28 mouse cellular contexts compared by ENCODE assay signal in the genomic region with DNA sequence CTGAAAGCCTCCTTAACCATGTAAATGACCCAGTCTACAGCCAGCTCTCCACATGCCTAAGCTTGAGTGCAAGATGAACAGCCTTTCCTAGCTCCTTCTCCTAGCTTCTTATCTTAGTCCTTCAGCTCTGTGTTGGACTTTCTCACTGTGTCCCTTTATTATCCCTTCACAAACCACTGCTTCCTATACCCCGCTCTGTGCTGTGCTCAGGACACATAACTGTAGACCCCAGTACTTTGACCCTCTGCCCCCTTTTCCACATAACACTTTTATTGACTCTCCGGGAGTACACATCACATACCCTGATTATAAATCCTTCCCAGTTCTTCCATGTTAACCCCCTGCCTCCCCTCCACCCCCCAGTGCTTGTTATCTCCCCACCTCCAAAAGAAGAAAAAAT. TPM values are rescaled to one million over a fixed set of nuclear protein-coding genes. Genes with fewer than 3 reads are reported as not detected.
"Had no signal": no experiment of that assay in that cellular context is flagged by ENCODE, and none has a peak within 500 bp of the region (broad histone marks: within the 10 kb centered on the region; RNA-seq: fewer than 3 reads in every experiment).

No protein-coding gene starts in this region.

- H3K9ac ChIP-seq: heart, embryonic 13.5 days; heart, embryonic 15.5 days; hindbrain, embryonic 13.5 days; hindbrain, embryonic 15.5 days; limb, embryonic 12.5 days; liver, embryonic 13.5 days; liver, embryonic 15.5 days had no signal

- H3K4me1 ChIP-seq: hindbrain, embryonic 13.5 days; hindbrain, embryonic 15.5 days; limb, embryonic 10.5 days; limb, embryonic 12.5 days; liver, embryonic 13.5 days; liver, embryonic 15.5 days had no signal

- H3K27me3 ChIP-seq: heart, embryonic 13.5 days; heart, embryonic 15.5 days; hindbrain, embryonic 13.5 days; hindbrain, embryonic 15.5 days; limb, embryonic 12.5 days; liver, embryonic 13.5 days; liver, embryonic 15.5 days had no signal

- H3K27ac ChIP-seq: heart, embryonic 13.5 days; heart, embryonic 15.5 days; hindbrain, embryonic 13.5 days; hindbrain, embryonic 15.5 days; hindbrain, postnatal 0 days; kidney, postnatal 0 days; layer of hippocampus, adult 2 months; left cerebral cortex, adult 2 months; limb, embryonic 10.5 days; limb, embryonic 12.5 days; liver, embryonic 13.5 days; liver, embryonic 15.5 days had no signal

- H3K4me3 ChIP-seq: heart, embryonic 13.5 days; heart, embryonic 15.5 days; hindbrain, embryonic 13.5 days; hindbrain, embryonic 15.5 days; layer of hippocampus, adult 2 months; left cerebral cortex, adult 2 months; limb, embryonic 10.5 days; limb, embryonic 12.5 days; liver, embryonic 13.5 days; liver, embryonic 15.5 days had no signal

- DNase-seq: gastrocnemius, postnatal 14 days; gastrocnemius, postnatal 36 days; heart, adult 18-20 months; heart, postnatal 14 days; heart, postnatal 36 days; kidney, adult 18-20 months; kidney, adult 8-10 months; kidney, postnatal 25 days; liver; liver, embryonic 13.5 days had no signal

- H3K4me2 ChIP-seq: heart, embryonic 11.5 days; heart, embryonic 13.5 days; heart, embryonic 15.5 days; hindbrain, embryonic 13.5 days; hindbrain, embryonic 15.5 days; limb, embryonic 12.5 days; liver, embryonic 11.5 days; liver, embryonic 13.5 days; liver, embryonic 15.5 days had no signal

- H3K36me3 ChIP-seq: heart, embryonic 13.5 days; heart, embryonic 15.5 days; hindbrain, embryonic 13.5 days; hindbrain, embryonic 15.5 days; limb, embryonic 10.5 days; limb, embryonic 12.5 days; liver, embryonic 13.5 days; liver, embryonic 15.5 days had no signal

- H3K9me3 ChIP-seq: heart, embryonic 13.5 days; heart, embryonic 15.5 days; hindbrain, embryonic 13.5 days; hindbrain, embryonic 15.5 days; limb, embryonic 10.5 days; limb, embryonic 12.5 days; liver, embryonic 13.5 days; liver, embryonic 15.5 days had no signal

- ATAC-seq: forebrain, embryonic 16.5 days; hindbrain, postnatal 0 days had no signal

RNA-seq across cellular contexts. Expression of a gene that starts 0.6 kb away (rescaled TPM):
- polyA plus RNA-seq: forebrain, embryonic 16.5 days; frontal cortex, adult 2 months; heart, embryonic 11.5 days; heart, embryonic 13.5 days; heart, postnatal 0 days; hindbrain, embryonic 11.5 days; hindbrain, embryonic 13.5 days; limb, embryonic 10.5 days; limb, embryonic 12.5 days; limb, embryonic 14.5 days; liver, embryonic 11.5 days; liver, embryonic 13.5 days; liver, embryonic 15.5 days had no signal
